Mouse (Mus musculus) G1E (cell line): ENCODE data around the gene Timm9.

Experiments used
- CTCF ChIP-seq: IDR thresholded peaks from 2 replicates; pipeline ENCODE4 v1.5.1; 2012; ENCODE audit warnings: low read depth, low read length, inconsistent platforms, mixed read lengths
- GATA2 ChIP-seq: IDR thresholded peaks from 2 replicates; pipeline ENCODE4 v1.6.1; 2012; ENCODE audit warnings: low read depth, low read length, inconsistent platforms, borderline replicate concordance

DNA sequence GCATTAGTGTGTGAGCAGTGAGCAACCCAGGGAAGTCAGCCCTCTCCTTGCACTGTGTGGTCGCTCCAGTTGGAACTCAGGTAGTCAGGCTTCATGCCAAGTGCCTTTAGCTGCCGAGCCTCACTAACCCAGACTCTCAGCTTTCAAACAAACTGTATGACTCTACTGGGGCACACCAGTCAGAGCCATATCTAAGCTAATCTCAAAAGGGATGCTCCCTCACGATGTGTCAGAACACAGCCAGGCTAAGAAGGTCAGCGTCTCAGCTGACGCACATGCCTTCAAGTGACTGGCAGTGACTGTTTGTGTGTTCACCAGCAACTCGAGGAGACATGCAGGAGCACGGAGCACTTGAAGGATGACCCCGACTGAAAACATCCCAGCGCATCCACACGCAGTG, 13.8 kb downstream of the Timm9 start:
- TF ChIP-seq CTCF, result no peak
- no peak for TF ChIP-seq GATA2
